8 mouse cellular contexts compared by ENCODE assay signal in the genomic region with DNA sequence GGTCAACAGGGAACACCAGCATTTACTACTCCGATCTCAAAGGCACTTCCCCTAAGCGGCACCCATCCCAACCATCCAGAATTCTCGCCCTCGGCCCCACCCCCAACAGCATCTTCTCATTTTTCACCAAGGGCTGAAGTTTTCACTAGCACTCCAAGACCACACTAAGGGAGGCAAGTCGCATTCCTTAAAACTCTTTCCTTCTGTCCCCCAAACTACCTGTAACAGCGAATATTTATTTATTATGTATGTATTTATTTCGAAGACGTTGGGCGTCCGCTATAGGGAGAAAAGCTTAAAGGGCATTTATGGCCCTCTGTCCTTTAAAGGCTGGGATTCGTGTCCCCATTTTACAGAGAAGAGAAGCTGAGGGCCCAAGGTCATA. TPM values are rescaled to one million over a fixed set of nuclear protein-coding genes. Genes with fewer than 3 reads are reported as not detected.
A peak's percentile ranks its signal among the peaks of the same experiment; 100 is the strongest.
DNase-seq lines count a peak whose midpoint lies in the region; ATAC-seq lines count a peak whose summit lies in the region.

No protein-coding gene starts in this region.

- H3K27ac ChIP-seq in embryonic facial prominence, embryonic 11.5 days (replicated peaks; ENCODE audit: low read depth, low read length) = no peak overlapping the region
- H3K27ac ChIP-seq in heart, embryonic 16.5 days (ENCODE audit: low read length) = no peak overlapping the region
- no peak overlapping the region for H3K27ac ChIP-seq in limb, embryonic 15.5 days

- H3K9ac ChIP-seq in embryonic facial prominence, embryonic 11.5 days (replicated peaks; ENCODE audit: low read length) = peak overlapping the region; percentile 85
- H3K9ac ChIP-seq in heart, embryonic 16.5 days (ENCODE audit: low read length) = peak overlapping the region; percentile 92
- H3K9ac ChIP-seq in limb, embryonic 15.5 days = peak overlapping the region; percentile 72

- no peaks in the 10 kb centered on the region for H3K27me3 ChIP-seq in embryonic facial prominence, embryonic 11.5 days (ENCODE audit: control insufficient read depth, insufficient read depth, low read length)
- no peaks in the 10 kb centered on the region for H3K27me3 ChIP-seq in heart, embryonic 16.5 days (ENCODE audit: control insufficient read depth, insufficient read depth, low read length)
- H3K27me3 ChIP-seq in limb, embryonic 15.5 days = no peaks in the 10 kb centered on the region

- DNase-seq in adrenal gland, adult 2 months = peak; percentile 71
- no peak for DNase-seq in adrenal gland, adult 18-20 months (ENCODE audit: low spot score in 2 of 2)
- DNase-seq in 3T3-L1 (ENCODE audit: low read depth, low spot score) = peak; percentile 62
- peak; percentile 38 for DNase-seq in embryonic facial prominence, embryonic 11.5 days (ENCODE audit: low spot score)
- peak; percentile 30 for DNase-seq in naive thymus-derived CD4-positive, alpha-beta T cell, adult 2 months (ENCODE audit: low read depth)
- DNase-seq in frontal cortex, postnatal 25 days (ENCODE audit: low spot score in 2 of 2) = no peak

- H3K36me3 ChIP-seq in embryonic facial prominence, embryonic 11.5 days (replicated peaks; ENCODE audit: control insufficient read depth, insufficient read depth, low read depth, low read length) = no peaks in the 10 kb centered on the region
- H3K36me3 ChIP-seq in heart, embryonic 16.5 days (ENCODE audit: control insufficient read depth, insufficient read depth) = no peaks in the 10 kb centered on the region
- H3K36me3 ChIP-seq in limb, embryonic 15.5 days = no peaks in the 10 kb centered on the region

- peak overlapping the region; percentile 85 for H3K4me3 ChIP-seq in embryonic facial prominence, embryonic 11.5 days (ENCODE audit: low read depth, low read length)
- peak overlapping the region; percentile 90 for H3K4me3 ChIP-seq in heart, embryonic 16.5 days (ENCODE audit: low read length)
- H3K4me3 ChIP-seq in limb, embryonic 15.5 days = peak overlapping the region; percentile 84

- H3K4me2 ChIP-seq in embryonic facial prominence, embryonic 11.5 days (ENCODE audit: low read depth, low read length) = peak overlapping the region; percentile 92
- peak overlapping the region; percentile 87 for H3K4me2 ChIP-seq in heart, embryonic 16.5 days (ENCODE audit: low read depth, low read length)
- H3K4me2 ChIP-seq in limb, embryonic 15.5 days = peak overlapping the region; percentile 87

- ATAC-seq in embryonic facial prominence, embryonic 11.5 days (replicated peaks; ENCODE audit: insufficient number of reproducible peaks, low FRiP score, low TSS enrichment, low read depth) = no peak
- no peak for ATAC-seq in heart, embryonic 16.5 days (replicated peaks; ENCODE audit: extremely low read depth, insufficient read depth, low FRiP score)
- no peak for ATAC-seq in limb, embryonic 15.5 days (ENCODE audit: insufficient number of reproducible peaks, low FRiP score, low TSS enrichment, low read depth)

- no peaks in the 10 kb centered on the region for H3K4me1 ChIP-seq in embryonic facial prominence, embryonic 11.5 days (ENCODE audit: control insufficient read depth, insufficient read depth, low read length)
- H3K4me1 ChIP-seq in heart, embryonic 16.5 days (ENCODE audit: control insufficient read depth, insufficient read depth, low read length) = peaks cover 26% of the 10 kb centered on the region
- peaks cover 18% of the 10 kb centered on the region for H3K4me1 ChIP-seq in limb, embryonic 15.5 days

- H3K9me3 ChIP-seq in embryonic facial prominence, embryonic 11.5 days (replicated peaks; ENCODE audit: control insufficient read depth, low read length) = no peaks in the 10 kb centered on the region
- H3K9me3 ChIP-seq in heart, embryonic 16.5 days (replicated peaks; ENCODE audit: control insufficient read depth, low read length) = no peaks in the 10 kb centered on the region
- H3K9me3 ChIP-seq in limb, embryonic 15.5 days = no peaks in the 10 kb centered on the region

- WGBS in embryonic facial prominence, embryonic 11.5 days = 14% methylated on average over 11 of the region's 11 CpGs
- WGBS in heart, embryonic 16.5 days = 13% methylated on average over 11 of the region's 11 CpGs
- WGBS in limb, embryonic 15.5 days = 7% methylated on average over 11 of the region's 11 CpGs

RNA-seq across cellular contexts. Expression of a gene that starts 1.0 kb away (rescaled TPM):
- total RNA-seq in adrenal gland, adult 2 months (2021) = 100 to 1,000 TPM in 1 of 2 experiments, 10 to 100 TPM in 1; 92.7 to 113 TPM
- 43.9 and 47.6 TPM in 2 replicates for polyA plus RNA-seq in adrenal gland, adult 2 months (2012; rRNA removed)
- 100 to 1,000 TPM in 1 of 2 experiments, 10 to 100 TPM in 1; 74.7 to 123 TPM for total RNA-seq in adrenal gland, adult 18-20 months (2021)
- polyA plus RNA-seq in embryonic facial prominence, embryonic 11.5 days (2014; fragmentation: Nextera tagmentation; extraction: Ambion mirVana) = 16.8 and 17.0 TPM in 2 replicates
- 8.1 and 8.3 TPM in 2 replicates for polyA plus RNA-seq in heart, embryonic 16.5 days (2015; fragmentation: Nextera tagmentation; extraction: Ambion mirVana)
- 11.2 and 14.8 TPM in 2 replicates for polyA plus RNA-seq in limb, embryonic 15.5 days (2015; fragmentation: Nextera tagmentation; extraction: Ambion mirVana)

Comparison
In these comparisons a context has a peak if more than half of its experiments do, and no peak if none do; other contexts are left out.
1. DNase-seq: peak in adrenal gland, adult 2 months (single experiment), 3T3-L1 (single experiment), embryonic facial prominence, embryonic 11.5 days (single experiment) and naive thymus-derived CD4-positive, alpha-beta T cell, adult 2 months (single experiment); none in adrenal gland, adult 18-20 months (0 of 2) and frontal cortex, postnatal 25 days (0 of 2).
2. Peak in every context shown above with its lines, with median percentiles within 50 percentile points of each other: H3K4me2 ChIP-seq, H3K4me3 ChIP-seq and H3K9ac ChIP-seq.